Comparison of ENCODE assay signal across 21 mouse cellular contexts in genomic region chr15:5261004-5261403, GRCm38 (mm10). TPM values are rescaled to one million over a fixed set of nuclear protein-coding genes. Genes with fewer than 3 reads are reported as not detected.
DNase-seq lines count a peak whose midpoint lies in the region; ATAC-seq and TF ChIP-seq lines count a peak whose summit lies in the region.
"Had no signal": no experiment of that assay in that cellular context is flagged by ENCODE, and none has a peak within 500 bp of the region (broad histone marks: within the 10 kb centered on the region; RNA-seq: fewer than 3 reads in every experiment).

No protein-coding gene starts in this region.

- no peak overlapping the region for H3K27ac ChIP-seq in intestine, embryonic 16.5 days (ENCODE audit: low read length)
- H3K27ac ChIP-seq in liver, embryonic 16.5 days (ENCODE audit: low read length): no peak overlapping the region
- H3K27ac ChIP-seq: heart, embryonic 10.5 days; hindbrain, embryonic 13.5 days; kidney, postnatal 0 days; layer of hippocampus, adult 2 months; midbrain, embryonic 12.5 days had no signal

- 69% methylated on average over 3 of the region's 3 CpGs for WGBS in intestine, embryonic 16.5 days
- 21% methylated on average over 3 of the region's 3 CpGs for WGBS in liver, embryonic 16.5 days (ENCODE audit: insufficient replicate concordance)

- H3K4me2 ChIP-seq in intestine, embryonic 16.5 days (ENCODE audit: low read depth, low read length): no peak overlapping the region
- no peak overlapping the region for H3K4me2 ChIP-seq in liver, embryonic 16.5 days (ENCODE audit: low read depth, low read length)
- H3K4me2 ChIP-seq: hindbrain, embryonic 13.5 days; midbrain, embryonic 12.5 days had no signal

- no peaks in the 10 kb centered on the region for H3K36me3 ChIP-seq in G1E (replicated peaks)
- no peaks in the 10 kb centered on the region for H3K36me3 ChIP-seq in intestine, embryonic 16.5 days (ENCODE audit: control insufficient read depth, insufficient read depth, low read length)
- no peaks in the 10 kb centered on the region for H3K36me3 ChIP-seq in liver, embryonic 16.5 days (ENCODE audit: control insufficient read depth, insufficient read depth)
- H3K36me3 ChIP-seq: heart, embryonic 10.5 days; hindbrain, embryonic 13.5 days; midbrain, embryonic 12.5 days had no signal

- H3K4me1 ChIP-seq in G1E (ENCODE audit: insufficient read depth, low read depth, low read length): peaks cover 15% of the 10 kb centered on the region
- peaks cover 2% of the 10 kb centered on the region; the same call in 1 of the 2 replicates for H3K4me1 ChIP-seq in intestine, embryonic 16.5 days (ENCODE audit: control insufficient read depth, insufficient read depth, low read length)
- no peaks in the 10 kb centered on the region; the same call in 1 of the 2 replicates for H3K4me1 ChIP-seq in liver, embryonic 16.5 days (ENCODE audit: control insufficient read depth, low read depth, low read length)
- H3K4me1 ChIP-seq: heart, embryonic 10.5 days; midbrain, embryonic 12.5 days had no signal

- no peak for DNase-seq in G1E (ENCODE audit: low spot score)
- DNase-seq in c-Kit-positive CD71-positive TER-119-negative erythroid progenitor cells, embryonic 14.5 days (ENCODE audit: low read depth): peak; percentile 40
- DNase-seq in lung, postnatal 14 days: no peak
- DNase-seq in heart, postnatal 14 days: no peak
- DNase-seq: adrenal gland, postnatal 14 days; cerebellum, adult 11-12 months; gastrocnemius, postnatal 25 days; left cerebral cortex, postnatal 4 days; lung, postnatal 36 days; thymus, postnatal 36 days had no signal

- H3K9me3 ChIP-seq in G1E (replicated peaks): no peaks in the 10 kb centered on the region
- H3K9me3 ChIP-seq in intestine, embryonic 16.5 days (ENCODE audit: control insufficient read depth, low read length): no peaks in the 10 kb centered on the region
- H3K9me3 ChIP-seq in liver, embryonic 16.5 days (replicated peaks; ENCODE audit: control insufficient read depth, low read length): no peaks in the 10 kb centered on the region
- H3K9me3 ChIP-seq: heart, embryonic 10.5 days; hindbrain, embryonic 13.5 days; midbrain, embryonic 12.5 days had no signal

- no peaks in the 10 kb centered on the region for H3K27me3 ChIP-seq in G1E (ENCODE audit: insufficient read depth, low read length)
- H3K27me3 ChIP-seq in intestine, embryonic 16.5 days (replicated peaks; ENCODE audit: control insufficient read depth, insufficient read depth, low read length): no peaks in the 10 kb centered on the region
- H3K27me3 ChIP-seq in liver, embryonic 16.5 days (ENCODE audit: control insufficient read depth, insufficient read depth, low read depth, low read length): no peaks in the 10 kb centered on the region
- H3K27me3 ChIP-seq: hindbrain, embryonic 13.5 days; midbrain, embryonic 12.5 days had no signal

- TF ChIP-seq CTCF in G1E (IDR thresholded peaks at IDR 0.05; ENCODE audit: low read depth, low read length): no peak

- H3K9ac ChIP-seq in intestine, embryonic 16.5 days (ENCODE audit: low read depth, low read length): no peak overlapping the region
- no peak overlapping the region for H3K9ac ChIP-seq in liver, embryonic 16.5 days (ENCODE audit: low read depth, low read length)
- H3K9ac ChIP-seq: hindbrain, embryonic 13.5 days; midbrain, embryonic 12.5 days had no signal

- intact Hi-C loops in heart, postnatal 14 days (cut with DNase I): no loop called here

- peak; percentile 66 for ATAC-seq in G1E (ENCODE audit: extremely low read depth, insufficient number of reproducible peaks, low FRiP score, poor library complexity, severe bottlenecking)
- 0 out of 2 replicates have a peak, but pooled peaks have one; percentile 36 for ATAC-seq in intestine, embryonic 16.5 days
- ATAC-seq in liver, embryonic 16.5 days (ENCODE audit: low read depth): peak; percentile 90
- ATAC-seq in monocyte, adult 5-6 weeks (replicated peaks; ENCODE audit: insufficient number of reproducible peaks, low FRiP score, low TSS enrichment, poor library complexity, severe bottlenecking): no peak
- ATAC-seq: activated CD4-positive, CD25-positive, alpha-beta regulatory T cell, adult 4 months; inflammation-experienced regulatory T-cells, adult 6 months had no signal

- H3K4me3 ChIP-seq in G1E (ENCODE audit: low read depth, low read length): no peak overlapping the region
- no peak overlapping the region for H3K4me3 ChIP-seq in intestine, embryonic 16.5 days (ENCODE audit: low read length)
- H3K4me3 ChIP-seq in liver, embryonic 16.5 days (ENCODE audit: low read depth, low read length): no peak overlapping the region
- H3K4me3 ChIP-seq: erythroblast, embryonic 14.5 days; heart, embryonic 10.5 days; hindbrain, embryonic 13.5 days; layer of hippocampus, adult 2 months; midbrain, embryonic 12.5 days had no signal

RNA-seq across cellular contexts. Expression of gene Ptger4, which starts 17.0 kb away (rescaled TPM):
- total RNA-seq in G1E (2014; fragmentation: Nextera tagmentation) (19.4 and 20.5 TPM in 2 replicates), G1E (2017) (6.9 and 7.7 TPM in 2 replicates)
- polyA plus RNA-seq in G1E (2012): 14.9 and 15.9 TPM in 2 replicates
- polyA plus RNA-seq in intestine, embryonic 16.5 days (2015; fragmentation: Nextera tagmentation; extraction: Ambion mirVana): 6.0 and 7.1 TPM in 2 replicates
- polyA plus RNA-seq in liver, embryonic 16.5 days (2015; fragmentation: Nextera tagmentation; extraction: Ambion mirVana): 1.1 and 1.4 TPM in 2 replicates
- total RNA-seq in heart, postnatal 14 days (2021): 1 to 10 TPM; 2.8 to 3.0 TPM
- 24.1 to 40.3 TPM (median 24.5 TPM) in 3 replicates for total RNA-seq in monocyte, adult 5-6 weeks (2017)
